Mouse (Mus musculus) kidney, embryonic 16.5 days (tissue): ENCODE measurements around the gene Crygb. TPM values are rescaled to one million over a fixed set of nuclear protein-coding genes. Genes with fewer than 3 reads are reported as not detected.
A peak's percentile ranks its signal among the peaks of the same experiment; 100 is the strongest.
"Not testable (repeated sequence)": the region's sequence is repeated elsewhere in the genome, so short reads cannot be mapped to it uniquely, and the experiment has no call there.

ENCODE experiments used
- ATAC-seq: fragments of 200-750 bp; cut with Nextera tagmentation; 2 replicates; pipeline ENCODE4 v1.8.0; 2017; ENCODE audit warnings: moderate TSS enrichment; ENCODE audit not compliant: low FRiP score, low TSS enrichment
- H3K27ac ChIP-seq: fragments of 300-500 bp; sonication (generic); 2 replicates; pipeline ENCODE4 v1.5.1; 2014; ENCODE audit warnings: low read length
- H3K27me3 ChIP-seq: fragments of 300-500 bp; sonication (generic); 2 replicates; pipeline ENCODE4 v1.6.1; 2014; ENCODE audit warnings: low read length, control low read depth, mixed read lengths; ENCODE audit not compliant: insufficient read depth
- H3K36me3 ChIP-seq: fragments of 300-500 bp; sonication (generic); 2 replicates; pipeline ENCODE4 v1.6.1; 2014; ENCODE audit warnings: low read length, control low read depth, mixed read lengths; ENCODE audit not compliant: insufficient read depth
- H3K4me1 ChIP-seq: fragments of 300-500 bp; sonication (generic); 2 replicates; pipeline ENCODE4 v1.6.1; 2014; ENCODE audit warnings: low read length, control low read depth, mixed read lengths; ENCODE audit not compliant: insufficient read depth
- H3K4me2 ChIP-seq: fragments of 300-500 bp; sonication (generic); replicated peaks from 2 replicates; pipeline ENCODE4 v1.6.1; 2014; ENCODE audit warnings: low read depth, low read length
- H3K4me3 ChIP-seq: fragments of 300-500 bp; sonication (generic); 2 replicates; pipeline ENCODE4 v1.5.1; 2014; ENCODE audit warnings: mild to moderate bottlenecking, low read length
- H3K9ac ChIP-seq: fragments of 300-500 bp; sonication (generic); replicated peaks from 2 replicates; pipeline ENCODE4 v1.6.1; 2014; ENCODE audit warnings: low read length
- H3K9me3 ChIP-seq: fragments of 300-500 bp; sonication (generic); 2 replicates; pipeline ENCODE4 v1.6.1; 2016; ENCODE audit warnings: low read length, control low read depth
- WGBS: fragments of 180-500 bp; shearing (Covaris S2); extraction: QIAGEN DNeasy Blood & Tissue Kit; methylation state at CpG from one replicate; pipeline ENCODE4 v1.1.7; 2014; 5-methylcytosine and 5-hydroxymethylcytosine counted together
- polyA plus RNA-seq: library from polyadenylated mRNA; unstranded; fragments of >200 nt; fragmentation: Nextera tagmentation; extraction: Ambion mirVana; gene quantifications from 2 replicates; pipeline ENCODE4 v1.2.1, GENCODE M21; 2015

The Crygb gene
- polyA plus RNA-seq, 1 experiment from 2014 or later: not detected

- H3K4me1 ChIP-seq: no peaks in the 10 kb centered on the region
- H3K4me3 ChIP-seq: no peak overlapping the region
- no peak overlapping the region for H3K9ac ChIP-seq
- H3K9me3 ChIP-seq: no peaks in the 10 kb centered on the region
- no peaks in the 10 kb centered on the region for H3K36me3 ChIP-seq
- no peaks in the 10 kb centered on the region for H3K27me3 ChIP-seq
- no peak overlapping the region for H3K27ac ChIP-seq
- H3K4me2 ChIP-seq: no peak overlapping the region
- 20% methylated on average over 5 of the region's 5 CpGs for WGBS
- no peak for ATAC-seq
These were observed 6.5 kb downstream of the Crygb start for GRCm38 (mm10) chr1:65075607-65076006.

- H3K4me3 ChIP-seq: no peak within 1 kb of the TSS
- WGBS: 87% methylated on average over 6 of the region's 6 CpGs
These were observed 8.5 kb downstream of the Crygb start, which contains the start of gene Crygc for GRCm38 (mm10) chr1:65073589-65073988. Crygc (minus strand) TSS chr1:65073689.

GRCm38 (mm10) chr1:65067842-65068241, 14.2 kb downstream of the Crygb start:
- Histone ChIP-seq H3K27me3 (no peaks in the 10 kb centered on the region), H3K27ac (no peak overlapping the region), H3K4me3 (no peak overlapping the region), H3K4me1 (no peaks in the 10 kb centered on the region), H3K36me3 (no peaks in the 10 kb centered on the region), H3K4me2 (no peak overlapping the region), H3K9me3 (no peaks in the 10 kb centered on the region), H3K9ac (no peak overlapping the region)
- ATAC-seq: no peak

More at GRCm38 (mm10) chr1:65073589-65073988, 8.5 kb downstream of the Crygb start, which contains the start of gene Crygc:
- no peak for ATAC-seq
- Histone ChIP-seq H3K27me3 (no peaks in the 10 kb centered on the region), H3K9me3 (no peaks in the 10 kb centered on the region), H3K4me1 (no peaks in the 10 kb centered on the region), H3K9ac (no peak within 1 kb of the TSS), H3K36me3 (no peaks in the 10 kb centered on the region), H3K27ac (no peak within 1 kb of the TSS), H3K4me2 (no peak within 1 kb of the TSS)

- Histone ChIP-seq H3K9me3 (no peaks in the 10 kb centered on the region), H3K4me2 (no peak overlapping the region), H3K4me1 (no peaks in the 10 kb centered on the region), H3K9ac (no peak overlapping the region), H3K27me3 (no peaks in the 10 kb centered on the region), H3K27ac (no peak overlapping the region), H3K36me3 (no peaks in the 10 kb centered on the region), H3K4me3 (no peak overlapping the region)
- no peak for ATAC-seq
- 50% methylated on average over 15 of the region's 15 CpGs for WGBS
These were observed 17.9 kb downstream of the Crygb start for GRCm38 (mm10) chr1:65064201-65064600.

GRCm38 (mm10) chr1:65063352-65063751, 18.7 kb downstream of the Crygb start, which contains the start of gene Crygd:
Crygd (minus strand) TSS chr1:65063452.
- H3K4me1 ChIP-seq: no peaks in the 10 kb centered on the region
- ATAC-seq: no peak

GRCm38 (mm10) chr1:65052140-65052539, 29.9 kb downstream of the Crygb start:
- 22% methylated on average over 2 of the region's 2 CpGs for WGBS
- Histone ChIP-seq H3K4me1 (peaks cover 5% of the 10 kb centered on the region; the same call in 1 of the 2 replicates), H3K27ac (no peak overlapping the region), H3K27me3 (no peaks in the 10 kb centered on the region), H3K4me2 (no peak overlapping the region), H3K9me3 (no peaks in the 10 kb centered on the region), H3K36me3 (no peaks in the 10 kb centered on the region), H3K4me3 (no peak overlapping the region), H3K9ac (no peak overlapping the region)
- no peak for ATAC-seq

More at GRCm38 (mm10) chr1:65063352-65063751, 18.7 kb downstream of the Crygb start, which contains the start of gene Crygd:
- WGBS: 92% methylated on average over 8 of the region's 8 CpGs
- Histone ChIP-seq H3K4me3 (no peak within 1 kb of the TSS), H3K27me3 (no peaks in the 10 kb centered on the region), H3K36me3 (no peaks in the 10 kb centered on the region), H3K9me3 (no peaks in the 10 kb centered on the region), H3K9ac (no peak within 1 kb of the TSS), H3K27ac (no peak within 1 kb of the TSS), H3K4me2 (no peak within 1 kb of the TSS)

- Histone ChIP-seq H3K9ac (no peak overlapping the region), H3K4me1 (peaks cover 5% of the 10 kb centered on the region; the same call in 1 of the 2 replicates), H3K27me3 (no peaks in the 10 kb centered on the region), H3K4me3 (no peak overlapping the region), H3K27ac (no peak overlapping the region), H3K4me2 (no peak overlapping the region), H3K9me3 (no peaks in the 10 kb centered on the region), H3K36me3 (no peaks in the 10 kb centered on the region)
- no peak for ATAC-seq
- 56% methylated on average over 7 of the region's 7 CpGs for WGBS
These were observed 30.4 kb downstream of the Crygb start for GRCm38 (mm10) chr1:65051696-65052095.

- not testable (repeated sequence) for H3K36me3 ChIP-seq, H3K27ac ChIP-seq, H3K9me3 ChIP-seq, H3K27me3 ChIP-seq, H3K4me1 ChIP-seq, H3K4me3 ChIP-seq, H3K4me2 ChIP-seq, H3K9ac ChIP-seq
- 40% methylated on average over 8 of the region's 12 CpGs for WGBS
- peak; percentile 27; the same call in 1 of the 2 replicates for ATAC-seq
These were observed 31.1 kb downstream of the Crygb start, which contains the start of gene Cryge for GRCm38 (mm10) chr1:65050952-65051351. Cryge (minus strand) TSS chr1:65051149.

GRCm38 (mm10) chr1:65048781-65049180, 33.3 kb downstream of the Crygb start:
- H3K9me3 ChIP-seq: no peaks in the 10 kb centered on the region
- WGBS: 36% methylated on average over 12 of the region's 12 CpGs
- peak; percentile 85 for ATAC-seq

GRCm38 (mm10) chr1:65046401-65047109, 35.5 kb downstream of the Crygb start:
- ATAC-seq: no peak; the same call in 1 of the 2 replicates
- no peaks in the 10 kb centered on the region for H3K36me3 ChIP-seq
- 37% methylated on average over 8 of the region's 8 CpGs for WGBS
- 0 out of 2 replicates have a peak overlapping the region, but pooled peaks have one; percentile 5 for H3K4me2 ChIP-seq
- no peak overlapping the region for H3K4me3 ChIP-seq
- H3K9ac ChIP-seq: no peak overlapping the region
- peaks cover 5% of the 10 kb centered on the region; the same call in 1 of the 2 replicates for H3K4me1 ChIP-seq
- no peaks in the 10 kb centered on the region for H3K9me3 ChIP-seq
- H3K27me3 ChIP-seq: no peaks in the 10 kb centered on the region
- no peak overlapping the region for H3K27ac ChIP-seq

More at GRCm38 (mm10) chr1:65048781-65049180, 33.3 kb downstream of the Crygb start:
- H3K27me3 ChIP-seq: no peaks in the 10 kb centered on the region
- H3K4me3 ChIP-seq: no peak overlapping the region
- H3K9ac ChIP-seq: no peak overlapping the region
- peaks cover 5% of the 10 kb centered on the region; the same call in 1 of the 2 replicates for H3K4me1 ChIP-seq
- no peaks in the 10 kb centered on the region for H3K36me3 ChIP-seq
- H3K4me2 ChIP-seq: no peak overlapping the region
- H3K27ac ChIP-seq: no peak overlapping the region
